Mouse (Mus musculus): ENCODE results near the gene Igsf11. TPM values are rescaled to one million over a fixed set of nuclear protein-coding genes. Genes with fewer than 3 reads are reported as not detected.

Gene Igsf11
- polyA plus RNA-seq, 1 experiment from 2014 or later = 0.66 TPM

- Histone ChIP-seq H3K9me3 (no peaks in the 10 kb centered on the region), H3K4me2 (no peak overlapping the region), H3K27me3 (peaks cover 10% of the 10 kb centered on the region; the same call in 1 of the 2 replicates), H3K36me3 (no peaks in the 10 kb centered on the region), H3K4me3 (no peak overlapping the region), H3K4me1 (0 out of 2 replicates have a peak, but pooled peaks cover 5% of the 10 kb centered on the region), H3K27ac (no peak overlapping the region), H3K9ac (no peak overlapping the region)
- no peak for ATAC-seq (ENCODE audit: insufficient number of reproducible peaks, insufficient read depth, low FRiP score, low TSS enrichment, low read depth)
- WGBS = 70% methylated on average over 2 of the region's 2 CpGs
Observed at GRCm38 (mm10) chr16:39053779-39054178, 161.3 kb downstream of the Igsf11 start.

GRCm38 (mm10) chr16:39056061-39056460 is 163.6 kb downstream of the Igsf11 start:
- no peak overlapping the region for H3K27ac ChIP-seq
- H3K9me3 ChIP-seq = no peaks in the 10 kb centered on the region
- H3K36me3 ChIP-seq = no peaks in the 10 kb centered on the region
- no peak overlapping the region for H3K4me2 ChIP-seq
- WGBS = 25% methylated on average over 6 of the region's 6 CpGs
- H3K9ac ChIP-seq = no peak overlapping the region
- no peak overlapping the region for H3K4me3 ChIP-seq
- H3K4me1 ChIP-seq = 0 out of 2 replicates have a peak, but pooled peaks cover 5% of the 10 kb centered on the region
- H3K27me3 ChIP-seq = peaks cover 10% of the 10 kb centered on the region; the same call in 1 of the 2 replicates
- no peak for ATAC-seq (ENCODE audit: insufficient number of reproducible peaks, insufficient read depth, low FRiP score, low TSS enrichment, low read depth)

GRCm38 (mm10) chr16:39056961-39057360 is 164.5 kb downstream of the Igsf11 start:
- 0 out of 2 replicates have a peak, but pooled peaks cover 5% of the 10 kb centered on the region for H3K4me1 ChIP-seq
- no peak overlapping the region for H3K4me2 ChIP-seq
- H3K9me3 ChIP-seq = no peaks in the 10 kb centered on the region
- peaks cover 10% of the 10 kb centered on the region; the same call in 1 of the 2 replicates for H3K27me3 ChIP-seq
- WGBS = 59% methylated on average over 12 of the region's 12 CpGs
- H3K27ac ChIP-seq = no peak overlapping the region
- no peaks in the 10 kb centered on the region for H3K36me3 ChIP-seq
- ATAC-seq (ENCODE audit: insufficient number of reproducible peaks, insufficient read depth, low FRiP score, low TSS enrichment, low read depth) = no peak
- H3K4me3 ChIP-seq = no peak overlapping the region
- H3K9ac ChIP-seq = no peak overlapping the region

GRCm38 (mm10) chr16:39058869-39059268 is 166.4 kb downstream of the Igsf11 start:
- H3K9me3 ChIP-seq = no peaks in the 10 kb centered on the region
- WGBS = 82% methylated on average over 2 of the region's 2 CpGs
- H3K27ac ChIP-seq = no peak overlapping the region
- H3K4me2 ChIP-seq = no peak overlapping the region
- no peak for ATAC-seq (ENCODE audit: insufficient number of reproducible peaks, insufficient read depth, low FRiP score, low TSS enrichment, low read depth)
- H3K9ac ChIP-seq = no peak overlapping the region
- H3K36me3 ChIP-seq = no peaks in the 10 kb centered on the region
- H3K4me1 ChIP-seq = 0 out of 2 replicates have a peak, but pooled peaks cover 5% of the 10 kb centered on the region
- peaks cover 3% of the 10 kb centered on the region; the same call in 1 of the 2 replicates for H3K27me3 ChIP-seq
- H3K4me3 ChIP-seq = no peak overlapping the region

- Histone ChIP-seq H3K4me2 (no peak overlapping the region), H3K9ac (no peak overlapping the region), H3K4me3 (no peak overlapping the region), H3K36me3 (no peaks in the 10 kb centered on the region), H3K27ac (no peak overlapping the region), H3K9me3 (no peaks in the 10 kb centered on the region), H3K4me1 (no peaks in the 10 kb centered on the region), H3K27me3 (no peaks in the 10 kb centered on the region)
- 34% methylated on average over 5 of the region's 5 CpGs for WGBS
- no peak for ATAC-seq (ENCODE audit: insufficient number of reproducible peaks, insufficient read depth, low FRiP score, low TSS enrichment, low read depth)
Observed at GRCm38 (mm10) chr16:39062596-39062995, 170.1 kb downstream of the Igsf11 start.

GRCm38 (mm10) chr16:39065576-39065975 is 173.1 kb downstream of the Igsf11 start:
- no peak overlapping the region for H3K4me3 ChIP-seq

GRCm38 (mm10) chr16:39071431-39071830 is 179.0 kb downstream of the Igsf11 start:
- H3K9ac ChIP-seq = no peak overlapping the region
- no peaks in the 10 kb centered on the region for H3K36me3 ChIP-seq
- no peak overlapping the region for H3K4me3 ChIP-seq
- no peaks in the 10 kb centered on the region for H3K9me3 ChIP-seq
- 63% methylated on average over 3 of the region's 3 CpGs for WGBS
- H3K4me2 ChIP-seq = no peak overlapping the region
- H3K4me1 ChIP-seq = no peaks in the 10 kb centered on the region
- no peak overlapping the region for H3K27ac ChIP-seq
- no peaks in the 10 kb centered on the region for H3K27me3 ChIP-seq
- no peak for ATAC-seq (ENCODE audit: insufficient number of reproducible peaks, insufficient read depth, low FRiP score, low TSS enrichment, low read depth)

More at GRCm38 (mm10) chr16:39065576-39065975, 173.1 kb downstream of the Igsf11 start:
- Histone ChIP-seq H3K9me3 (no peaks in the 10 kb centered on the region), H3K9ac (no peak overlapping the region), H3K27me3 (no peaks in the 10 kb centered on the region), H3K36me3 (no peaks in the 10 kb centered on the region), H3K4me1 (no peaks in the 10 kb centered on the region), H3K27ac (no peak overlapping the region), H3K4me2 (no peak overlapping the region)
- 31% methylated on average over 5 of the region's 5 CpGs for WGBS
- no peak for ATAC-seq (ENCODE audit: insufficient number of reproducible peaks, insufficient read depth, low FRiP score, low TSS enrichment, low read depth)

Other genes starting within 250 kb of the Igsf11 start
- 14.0 and 15.5 TPM in 2 replicates for gene Arhgap31, start 179.4 kb upstream of the Igsf11 start, polyA plus RNA-seq (2015; fragmentation: Nextera tagmentation; extraction: Ambion mirVana)
- 23.1 and 29.1 TPM in 2 replicates for gene B4galt4, start 150.4 kb upstream of the Igsf11 start, polyA plus RNA-seq (2015; fragmentation: Nextera tagmentation; extraction: Ambion mirVana)
- 4.6 and 5.2 TPM in 2 replicates for gene Upk1b, start 92.3 kb upstream of the Igsf11 start, polyA plus RNA-seq (2015; fragmentation: Nextera tagmentation; extraction: Ambion mirVana)
- gene 4930435E12Rik, start 63.9 kb upstream of the Igsf11 start, polyA plus RNA-seq (2015; fragmentation: Nextera tagmentation; extraction: Ambion mirVana) = not detected in 2 replicates